Mouse (Mus musculus): Measurements from ENCODE around the gene Zfp579.

The Zfp579 gene

DNA sequence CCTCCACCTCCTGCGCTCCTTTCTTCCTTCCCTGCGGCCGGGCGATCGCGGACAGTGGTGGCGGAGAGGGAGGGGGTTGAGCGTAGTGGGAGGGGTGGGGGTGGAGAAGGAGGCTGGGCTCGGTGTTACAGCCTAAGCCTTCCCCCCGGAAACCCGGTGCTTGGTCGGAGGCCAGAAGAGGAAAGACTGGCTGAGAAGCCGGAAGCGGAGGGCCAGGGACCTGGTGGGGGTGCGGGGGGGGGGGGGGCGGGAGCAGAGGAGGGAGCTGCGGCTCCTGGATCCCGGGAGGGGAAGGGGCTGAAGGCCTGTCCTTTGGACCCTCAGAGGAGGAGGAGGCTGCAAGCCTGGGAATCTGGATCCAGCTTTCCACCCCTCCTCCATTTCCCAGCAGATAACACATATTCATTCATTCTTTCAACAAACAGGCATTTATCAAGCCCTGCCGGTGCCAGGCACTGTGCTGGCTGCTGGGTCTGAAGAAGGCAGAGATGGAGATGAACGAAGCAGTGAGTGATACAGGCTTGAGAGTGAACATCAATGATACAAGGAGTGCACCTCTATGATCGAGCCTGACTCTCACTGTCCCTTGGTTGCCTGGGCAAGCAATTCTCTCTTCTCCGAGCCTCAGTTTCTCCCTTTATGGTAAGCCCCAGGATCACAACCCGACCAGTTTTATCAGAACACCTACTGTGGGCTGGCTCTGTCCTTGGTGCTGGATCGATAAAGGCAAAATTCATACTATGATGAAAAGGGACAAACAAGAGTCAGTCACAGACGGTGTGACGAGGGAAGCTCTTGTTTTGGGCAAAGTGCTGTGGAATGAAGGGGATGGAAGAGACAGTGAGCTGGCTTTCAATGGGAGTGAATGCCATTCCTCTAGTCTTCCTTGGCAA lies at the start of gene Zfp579:
Gene Zfp579 (minus strand): TSS at position 156 of the 893 bp plus-strand sequence.
- in situ Hi-C loops (cut with MboI, MseI) = no loop called here

DNA sequence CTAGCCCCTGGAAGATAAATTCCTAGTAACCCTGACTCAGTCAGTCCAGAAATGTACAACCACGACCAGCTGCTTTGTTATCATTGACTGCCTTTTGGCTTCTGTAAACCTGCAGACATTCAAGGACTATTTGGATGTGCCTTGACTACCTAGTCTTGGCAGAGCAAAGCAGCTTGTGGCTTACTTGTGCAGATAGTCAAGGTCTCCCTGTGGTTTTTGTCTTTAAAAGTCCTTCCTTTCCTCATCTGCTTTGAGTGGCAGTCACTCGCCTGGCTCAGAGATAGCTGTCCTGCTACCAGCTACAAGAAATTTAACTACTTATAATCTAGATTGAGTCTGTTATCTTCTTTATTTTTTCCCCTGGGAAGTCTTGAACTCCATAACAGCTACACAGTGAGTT lies 49.0 kb upstream of the Zfp579 start:
- in situ Hi-C loops (cut with MboI, MseI) = no loop called here

DNA sequence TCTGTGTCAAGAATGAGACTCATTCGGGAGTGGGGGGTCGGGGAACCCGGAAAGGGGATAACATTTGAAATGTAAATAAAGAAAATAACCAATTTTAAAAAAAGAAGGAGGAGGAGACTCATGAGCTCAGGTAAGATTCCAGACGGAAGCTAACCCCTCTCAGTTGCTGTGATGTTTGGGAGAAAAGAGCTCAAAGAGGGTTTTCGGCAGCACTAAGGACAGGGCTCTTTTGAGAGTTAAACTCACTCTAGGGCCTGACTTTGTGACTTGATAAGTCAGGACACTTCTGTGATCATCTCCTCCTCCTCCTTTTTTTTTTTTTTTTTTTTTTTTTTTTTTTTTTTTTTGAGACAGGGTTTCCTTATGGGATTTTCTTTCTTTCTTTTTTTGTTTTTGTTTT lies 43.0 kb upstream of the Zfp579 start:
- in situ Hi-C loops (cut with MboI, MseI) = no loop called here

DNA sequence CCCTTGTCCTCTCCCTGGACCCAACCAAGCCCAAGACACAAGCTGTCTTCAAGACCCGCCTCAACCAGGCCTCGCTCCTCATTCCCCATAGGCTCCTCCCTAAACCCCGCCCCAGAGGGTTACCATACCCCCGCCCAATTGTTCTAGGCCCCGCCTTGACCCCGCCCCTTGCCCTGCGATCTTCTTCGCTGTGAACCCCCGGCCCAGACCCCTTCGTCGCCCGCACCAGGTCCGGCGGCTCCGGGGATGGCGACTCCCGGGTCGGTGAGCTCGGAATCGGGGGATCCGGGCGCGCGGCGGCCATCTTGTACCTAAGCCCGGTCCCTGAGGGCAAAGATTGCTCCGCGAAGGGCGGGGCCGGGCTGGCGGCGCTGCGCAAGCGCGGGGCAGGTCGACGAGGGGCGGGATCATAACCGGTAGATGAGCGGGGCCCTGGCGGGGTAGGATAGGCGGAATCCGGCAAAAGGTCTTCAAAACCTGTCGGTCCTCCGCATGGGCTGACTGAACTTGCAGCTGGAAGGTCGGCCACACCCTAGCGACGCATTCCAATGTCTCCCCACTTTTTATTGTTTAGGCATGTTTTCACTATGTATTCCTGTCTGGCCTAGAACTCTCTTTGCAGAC lies 42.3 kb upstream of the Zfp579 start, which contains the start of gene Zfp784:
Gene Zfp784 (minus strand): TSS at position 338 of the 624 bp plus-strand sequence.
- in situ Hi-C loops (cut with MboI, MseI) = no loop called here

DNA sequence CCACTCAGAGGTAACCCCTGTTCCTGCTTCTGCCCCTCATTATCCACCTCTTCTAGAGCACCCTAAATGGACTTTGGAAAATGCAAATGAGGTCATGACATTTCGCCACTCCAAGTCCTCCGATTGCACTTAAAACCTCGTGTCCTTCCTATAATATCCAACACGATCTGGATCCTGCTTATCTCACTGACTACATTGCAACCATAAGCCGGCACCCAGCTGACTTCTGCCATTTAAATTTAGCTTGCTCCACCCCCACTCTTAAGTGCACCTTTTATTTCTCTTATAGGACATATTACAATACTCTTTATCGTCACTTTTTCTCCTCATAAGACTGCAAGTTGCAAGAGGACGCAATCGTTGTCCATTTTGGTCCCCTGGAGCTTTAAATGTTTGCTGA lies 41.5 kb upstream of the Zfp579 start:
- in situ Hi-C loops (cut with MboI, MseI) = no loop called here

DNA sequence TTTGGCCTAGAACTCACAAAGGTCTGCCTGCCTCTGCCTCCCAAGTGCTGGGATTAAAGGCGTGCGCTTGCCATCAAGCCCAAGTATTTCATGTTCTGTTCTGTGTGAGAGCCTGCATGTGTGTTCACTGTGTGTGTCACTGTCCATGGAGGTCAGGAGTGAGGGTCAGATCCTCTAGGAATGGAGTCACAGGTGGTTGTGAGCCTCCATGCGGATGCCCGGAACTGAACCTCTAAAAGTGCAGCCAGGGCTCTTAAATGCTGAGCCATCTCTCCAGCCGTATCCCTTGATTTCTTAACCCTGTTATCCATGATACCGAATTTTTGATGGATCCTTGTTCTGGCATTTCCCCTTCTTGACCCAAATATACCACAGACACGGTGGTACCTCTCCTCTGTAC lies 41.1 kb upstream of the Zfp579 start:
- in situ Hi-C loops (cut with MboI, MseI) = no loop called here

DNA sequence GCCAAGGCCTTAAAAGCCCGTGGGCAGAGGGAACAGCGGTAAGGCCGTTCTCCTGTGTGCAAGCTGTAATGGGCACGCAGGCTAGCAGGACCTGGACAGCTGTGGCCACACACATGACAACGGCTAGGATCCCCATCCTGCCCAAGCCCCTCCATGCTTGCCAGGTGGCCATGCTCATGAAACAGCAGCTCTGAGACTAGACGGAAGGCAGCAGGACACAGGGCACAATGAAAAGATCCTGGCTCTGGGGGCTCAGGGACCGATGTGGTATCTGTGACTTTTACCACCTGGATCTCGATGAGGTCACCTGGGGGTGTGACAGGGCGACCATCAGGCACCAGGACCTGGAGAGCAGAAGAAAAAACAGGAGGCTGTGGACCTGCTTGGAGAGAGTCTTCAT lies 40.2 kb upstream of the Zfp579 start:
- in situ Hi-C loops (cut with MboI, MseI) = no loop called here

DNA sequence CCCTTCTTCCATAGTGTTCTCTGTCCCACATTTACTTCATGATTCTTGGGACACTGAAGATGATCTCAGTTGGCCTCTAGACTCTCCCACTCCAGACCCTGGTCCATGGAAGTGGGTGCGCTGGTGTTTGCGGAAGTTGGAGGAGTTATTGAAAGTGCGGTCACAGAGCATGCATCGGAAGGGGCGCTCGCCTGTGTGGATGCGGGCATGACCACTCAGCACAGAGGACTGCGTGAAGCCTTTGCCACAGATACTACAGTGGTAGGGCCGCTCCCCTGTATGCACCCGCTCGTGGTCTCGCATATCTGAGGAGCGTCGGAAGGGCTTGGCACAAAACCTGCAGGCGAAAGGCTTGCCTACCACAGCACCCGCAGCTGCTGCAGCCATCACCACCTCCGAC lies 39.7 kb upstream of the Zfp579 start:
- in situ Hi-C loops (cut with MboI, MseI) = no loop called here

DNA sequence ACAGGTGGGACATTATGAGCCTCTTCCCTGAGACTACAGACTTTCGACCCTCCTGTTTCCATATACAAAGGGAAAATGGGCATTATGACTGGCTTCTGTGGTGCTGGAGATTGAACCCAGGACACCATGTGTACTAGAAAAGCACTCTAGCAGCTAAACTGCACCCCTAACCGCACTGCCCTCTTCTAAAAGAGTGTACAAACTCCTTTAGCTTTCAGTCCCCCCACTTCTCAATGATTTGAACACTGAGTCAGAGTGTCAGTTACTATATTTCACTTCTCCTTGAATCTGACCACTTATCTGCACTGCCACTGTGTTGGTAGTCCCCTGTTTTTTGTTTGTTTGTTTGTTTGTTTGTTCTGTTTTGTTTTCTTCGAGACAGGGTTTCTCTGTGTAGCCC lies 37.9 kb upstream of the Zfp579 start, which contains the start of gene 4632433K11Rik:
Gene 4632433K11Rik (plus strand): TSS at position 301 of the 400 bp plus-strand sequence.
- in situ Hi-C loops (cut with MboI, MseI) = no loop called here

DNA sequence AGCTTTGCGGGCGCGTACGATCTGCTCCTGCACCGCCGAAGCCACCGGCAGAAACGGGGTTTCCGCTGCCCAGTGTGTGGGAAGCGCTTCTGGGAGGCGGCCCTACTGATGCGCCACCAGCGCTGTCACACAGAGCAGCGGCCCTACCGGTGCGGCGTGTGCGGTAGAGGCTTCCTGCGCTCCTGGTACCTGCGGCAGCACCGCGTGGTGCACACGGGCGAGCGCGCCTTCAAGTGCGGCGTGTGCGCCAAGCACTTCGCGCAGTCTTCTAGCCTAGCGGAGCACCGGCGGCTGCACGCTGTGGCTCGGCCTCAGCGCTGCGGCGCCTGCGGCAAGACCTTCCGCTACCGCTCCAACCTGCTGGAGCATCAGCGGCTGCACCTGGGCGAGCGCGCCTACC lies 35.5 kb upstream of the Zfp579 start:
- in situ Hi-C loops (cut with MboI, MseI) = no loop called here

DNA sequence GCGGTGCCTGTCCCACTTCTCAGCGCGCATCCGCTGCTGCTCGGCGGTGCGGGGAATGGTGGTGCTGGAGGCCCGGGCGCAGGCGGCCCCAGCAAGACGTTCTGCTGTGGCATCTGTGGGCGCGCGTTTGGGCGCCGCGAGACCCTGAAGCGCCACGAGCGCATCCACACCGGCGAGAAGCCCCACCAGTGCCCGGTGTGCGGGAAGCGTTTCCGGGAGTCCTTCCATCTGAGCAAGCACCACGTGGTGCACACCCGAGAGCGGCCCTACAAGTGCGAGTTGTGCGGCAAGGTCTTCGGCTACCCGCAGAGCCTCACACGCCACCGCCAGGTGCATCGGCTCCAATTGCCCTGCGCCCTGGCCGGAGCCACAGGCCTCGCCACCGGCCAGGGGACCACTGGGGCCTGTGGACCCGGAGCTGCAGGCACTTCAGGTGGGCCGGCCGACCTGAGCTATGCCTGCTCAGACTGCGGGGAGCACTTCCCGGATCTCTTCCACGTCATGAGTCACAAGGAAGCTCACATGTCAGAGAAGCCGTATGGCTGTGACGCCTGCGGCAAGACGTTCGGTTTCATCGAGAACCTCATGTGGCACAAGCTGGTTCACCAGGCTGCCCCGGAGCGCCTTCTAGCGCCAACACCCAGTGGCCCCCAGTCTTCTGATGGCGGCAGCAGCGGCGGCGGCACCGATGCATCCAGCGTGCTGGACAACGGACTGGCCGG lies 34.8 kb upstream of the Zfp579 start:
- in situ Hi-C loops (cut with MboI, MseI) = no loop called here

DNA sequence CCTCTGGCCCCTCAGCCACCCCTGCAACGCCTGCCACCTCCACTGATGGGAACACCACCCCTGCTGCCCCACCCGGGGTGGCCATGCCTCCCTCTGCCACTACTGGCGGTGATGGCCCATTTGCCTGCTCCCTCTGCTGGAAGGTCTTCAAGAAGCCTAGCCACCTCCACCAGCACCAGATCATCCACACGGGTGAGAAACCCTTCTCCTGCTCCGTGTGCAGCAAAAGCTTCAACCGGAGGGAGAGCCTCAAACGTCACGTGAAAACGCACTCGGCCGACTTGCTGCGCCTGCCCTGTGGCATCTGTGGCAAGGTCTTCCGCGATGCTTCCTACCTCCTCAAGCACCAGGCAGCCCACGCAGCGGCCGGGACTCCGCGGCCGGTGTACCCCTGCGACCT lies 34.0 kb upstream of the Zfp579 start:
- in situ Hi-C loops (cut with MboI, MseI) = no loop called here

DNA sequence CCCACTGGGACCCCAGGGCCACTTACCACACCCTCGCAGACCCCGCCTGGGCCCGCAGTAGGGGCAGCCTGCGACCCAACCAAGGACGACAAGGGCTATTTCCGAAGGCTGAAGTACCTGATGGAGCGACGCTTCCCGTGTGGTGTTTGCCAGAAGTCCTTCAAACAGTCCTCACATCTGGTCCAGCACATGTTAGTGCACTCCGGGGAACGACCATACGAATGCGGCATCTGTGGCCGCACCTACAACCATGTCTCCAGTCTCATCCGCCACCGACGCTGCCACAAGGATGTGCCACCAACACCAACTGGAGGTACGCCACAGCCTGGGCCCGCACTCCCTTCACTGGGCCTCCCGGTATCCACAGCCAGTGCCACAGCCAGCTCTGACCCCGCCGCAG lies 33.6 kb upstream of the Zfp579 start:
- in situ Hi-C loops (cut with MboI, MseI) = no loop called here

DNA sequence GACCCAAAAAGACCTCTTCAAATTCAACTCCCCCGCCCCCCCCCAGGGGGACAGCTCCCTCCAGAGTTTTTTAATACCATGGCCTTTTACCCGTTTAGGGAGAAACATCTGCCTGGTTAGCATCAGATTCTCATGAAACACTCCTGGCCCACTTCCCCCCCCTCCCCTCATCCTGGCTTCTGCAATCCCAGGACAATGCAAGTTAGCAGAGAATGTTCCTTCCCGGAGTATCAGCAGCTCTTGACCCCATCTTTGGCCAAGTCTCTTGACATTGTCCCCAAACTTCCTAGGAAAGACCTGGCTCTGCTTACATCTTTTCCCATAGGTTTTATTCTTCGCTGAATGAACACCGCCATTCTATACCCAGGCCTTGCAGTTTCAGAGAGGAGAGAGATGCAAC lies 25.2 kb upstream of the Zfp579 start:
- in situ Hi-C loops (cut with MboI, MseI) = loop anchor here (5.0 kb wide), 1 partner anchor 36 kb away; no protein-coding TSS in a partner anchor

DNA sequence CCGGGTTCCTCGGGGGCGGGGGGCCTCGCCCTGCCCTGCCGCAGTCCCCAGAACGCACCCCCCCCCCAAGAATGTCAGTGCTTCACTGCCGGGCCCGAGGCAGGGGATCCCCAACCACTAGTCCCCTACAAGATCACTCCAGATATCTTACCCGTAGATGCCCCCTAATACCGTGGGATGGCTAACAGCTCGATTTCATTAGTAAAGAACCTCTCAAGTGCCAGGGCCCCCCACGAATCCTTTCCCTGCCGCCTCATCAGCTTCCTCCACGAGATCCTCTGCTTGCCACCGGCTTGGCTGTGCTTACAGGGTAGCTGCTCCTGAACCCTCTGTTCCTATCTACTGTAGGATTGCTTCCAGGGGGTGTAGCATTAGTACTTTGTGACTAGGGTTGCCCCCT lies 24.7 kb upstream of the Zfp579 start:
- in situ Hi-C loops (cut with MboI, MseI) = loop anchor here (5.0 kb wide), 1 partner anchor 37 kb away; no protein-coding TSS in a partner anchor

DNA sequence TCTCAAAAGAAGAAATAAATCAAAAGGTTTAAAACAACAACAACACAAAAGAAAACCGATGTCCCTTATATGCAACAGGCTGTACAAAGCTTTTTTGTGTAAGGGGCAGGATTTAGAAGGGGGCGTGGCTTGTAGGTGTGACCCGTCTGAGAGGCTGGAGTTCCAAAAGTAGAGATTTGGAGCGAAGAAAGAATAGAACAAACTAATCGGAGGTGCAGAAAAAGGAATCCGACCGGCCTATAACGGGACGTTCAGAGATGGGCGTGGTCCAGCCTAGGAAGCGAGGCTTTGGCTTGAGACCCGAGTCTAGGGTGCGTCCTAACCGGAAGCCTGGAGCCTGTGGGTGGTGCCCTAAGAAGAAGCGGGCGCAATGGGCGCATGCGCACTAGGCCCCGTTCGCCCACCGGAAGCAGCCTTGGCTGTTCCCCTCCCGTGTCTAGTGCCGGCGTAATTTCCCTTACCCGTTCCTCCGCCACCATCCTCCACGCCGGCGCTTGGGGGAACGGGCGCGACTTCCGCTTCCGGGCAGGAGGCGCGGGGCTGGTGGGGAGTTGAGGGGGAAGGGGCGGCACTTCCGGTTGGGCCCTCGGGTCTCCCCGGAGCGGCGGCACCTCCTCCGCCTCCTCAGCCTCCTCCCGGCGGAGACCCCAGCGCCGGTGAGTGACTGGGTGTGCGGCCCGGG lies 24.2 kb upstream of the Zfp579 start, which contains the start of the genes Zfp865 and Ccdc106:
Gene Zfp865 (plus strand): TSS at position 377 of the 682 bp plus-strand sequence.
Gene Ccdc106 (plus strand): TSS at position 554 of the 682 bp plus-strand sequence.
- in situ Hi-C loops (cut with MboI, MseI) = loop anchor here (5.0 kb wide), 2 partner anchors 37 to 338 kb away; no protein-coding TSS in a partner anchor

DNA sequence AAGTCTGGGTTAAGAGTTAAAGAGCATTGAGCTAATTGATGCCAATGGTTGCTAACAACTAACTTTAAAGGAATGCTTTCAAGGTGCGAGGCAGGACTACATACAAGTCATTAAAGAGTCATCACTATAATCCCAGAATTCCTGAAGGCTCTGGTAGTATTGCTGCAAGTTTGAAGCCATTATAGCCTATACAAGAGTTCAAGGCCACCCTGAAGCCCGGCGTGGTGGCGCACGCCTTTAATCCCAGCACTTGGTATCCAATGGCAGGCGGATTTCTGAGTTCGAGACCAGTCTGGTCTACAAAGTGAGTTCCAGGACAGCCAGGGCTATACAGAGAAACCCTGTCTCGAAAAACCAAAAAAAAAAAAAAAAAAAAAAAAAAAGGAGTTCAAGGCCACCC lies 23.6 kb upstream of the Zfp579 start:
- in situ Hi-C loops (cut with MboI, MseI) = loop anchor here (5.0 kb wide), 1 partner anchor 337 kb away; no protein-coding TSS in a partner anchor

DNA sequence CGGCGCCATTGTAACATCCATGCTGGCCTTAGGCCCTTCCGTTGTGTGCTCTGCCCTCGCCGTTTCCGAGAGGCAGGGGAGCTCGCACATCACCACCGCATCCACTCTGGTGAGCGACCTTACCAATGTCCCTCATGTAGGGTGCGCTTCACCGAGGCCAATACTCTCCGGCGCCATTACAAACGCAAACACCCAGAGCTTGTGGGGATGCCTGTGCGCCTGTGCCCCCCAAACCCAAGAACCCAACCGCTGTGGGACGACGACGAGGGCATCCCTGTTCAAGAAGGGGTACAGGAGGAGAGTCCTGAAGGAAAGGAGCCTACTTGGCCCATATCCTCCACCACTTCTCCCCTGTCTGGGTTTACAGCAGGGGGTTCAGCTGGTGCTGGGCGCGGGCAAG lies 22.0 kb upstream of the Zfp579 start:
- in situ Hi-C loops (cut with MboI, MseI) = loop anchor here (5.0 kb wide), 1 partner anchor 336 kb away; no protein-coding TSS in a partner anchor

DNA sequence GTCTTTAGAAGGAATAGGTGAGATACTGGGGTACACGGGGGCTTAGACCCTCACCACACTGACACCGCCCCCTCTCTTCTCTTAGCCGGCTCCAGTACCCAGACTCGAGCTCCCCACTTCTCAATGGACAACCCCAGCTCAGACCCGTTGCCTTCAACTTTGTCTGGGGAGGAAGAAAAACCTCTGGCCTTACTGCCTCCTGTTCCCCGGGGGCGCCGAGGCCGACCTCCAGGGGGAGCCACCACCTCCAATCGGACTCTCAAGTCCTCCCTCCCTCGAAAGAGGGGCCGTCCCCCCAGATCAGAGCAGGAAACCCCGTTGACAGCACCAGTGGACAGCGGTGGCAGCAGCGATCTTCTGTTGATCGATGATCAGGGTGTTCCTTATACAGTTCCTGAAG lies 21.4 kb upstream of the Zfp579 start:
- in situ Hi-C loops (cut with MboI, MseI) = loop anchor here (5.0 kb wide), 1 partner anchor 335 kb away; no protein-coding TSS in a partner anchor

DNA sequence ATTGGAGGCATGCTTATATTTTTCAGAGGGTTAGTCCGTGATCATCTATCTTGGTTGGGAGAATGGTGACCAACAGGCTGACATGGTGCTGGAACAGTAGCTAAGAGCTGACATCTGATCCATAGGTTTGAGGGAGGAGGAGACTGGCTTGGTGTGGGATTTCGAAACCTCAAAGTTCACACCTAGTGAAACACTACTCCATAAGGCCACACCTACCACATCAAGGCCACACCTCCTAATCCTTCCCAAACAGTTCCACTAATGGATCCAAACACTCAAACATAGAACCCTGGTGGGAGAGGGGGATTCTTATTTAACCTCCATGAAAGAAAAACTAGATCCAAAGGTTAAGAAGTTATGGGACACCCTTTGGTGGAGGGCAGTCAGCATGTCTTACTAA lies 21.0 kb upstream of the Zfp579 start:
- in situ Hi-C loops (cut with MboI, MseI) = loop anchor here (5.0 kb wide), 1 partner anchor 335 kb away; no protein-coding TSS in a partner anchor

DNA sequence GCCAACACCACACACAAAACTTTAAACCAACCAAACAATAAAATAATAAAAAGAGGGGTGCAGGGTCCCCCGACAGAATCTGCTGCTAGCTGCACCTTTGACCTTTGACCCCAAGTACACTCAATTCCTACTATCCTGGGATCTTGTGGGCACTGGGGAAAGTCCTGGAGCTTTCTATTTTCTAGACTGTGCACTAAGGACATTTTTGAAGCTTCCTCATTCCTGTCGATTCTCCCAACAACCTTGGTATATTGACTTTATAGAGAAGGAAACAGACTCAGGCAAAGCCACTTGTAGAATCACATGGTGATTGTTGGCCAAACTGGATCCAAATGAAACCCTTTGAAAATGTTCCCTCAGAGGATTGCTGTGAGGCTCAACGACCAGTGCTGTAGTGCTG lies 20.1 kb upstream of the Zfp579 start:
- in situ Hi-C loops (cut with MboI, MseI) = loop anchor here (5.0 kb wide), 1 partner anchor 334 kb away; no protein-coding TSS in a partner anchor

All from regulatory T cell (primary cell).